Mouse (Mus musculus): Measurements from ENCODE around the gene Foxc2. TPM values are rescaled to one million over a fixed set of nuclear protein-coding genes. Genes with fewer than 3 reads are reported as not detected.

The Foxc2 gene
- polyA plus RNA-seq, 1 experiment from 2014 or later, result not detected

DNA sequence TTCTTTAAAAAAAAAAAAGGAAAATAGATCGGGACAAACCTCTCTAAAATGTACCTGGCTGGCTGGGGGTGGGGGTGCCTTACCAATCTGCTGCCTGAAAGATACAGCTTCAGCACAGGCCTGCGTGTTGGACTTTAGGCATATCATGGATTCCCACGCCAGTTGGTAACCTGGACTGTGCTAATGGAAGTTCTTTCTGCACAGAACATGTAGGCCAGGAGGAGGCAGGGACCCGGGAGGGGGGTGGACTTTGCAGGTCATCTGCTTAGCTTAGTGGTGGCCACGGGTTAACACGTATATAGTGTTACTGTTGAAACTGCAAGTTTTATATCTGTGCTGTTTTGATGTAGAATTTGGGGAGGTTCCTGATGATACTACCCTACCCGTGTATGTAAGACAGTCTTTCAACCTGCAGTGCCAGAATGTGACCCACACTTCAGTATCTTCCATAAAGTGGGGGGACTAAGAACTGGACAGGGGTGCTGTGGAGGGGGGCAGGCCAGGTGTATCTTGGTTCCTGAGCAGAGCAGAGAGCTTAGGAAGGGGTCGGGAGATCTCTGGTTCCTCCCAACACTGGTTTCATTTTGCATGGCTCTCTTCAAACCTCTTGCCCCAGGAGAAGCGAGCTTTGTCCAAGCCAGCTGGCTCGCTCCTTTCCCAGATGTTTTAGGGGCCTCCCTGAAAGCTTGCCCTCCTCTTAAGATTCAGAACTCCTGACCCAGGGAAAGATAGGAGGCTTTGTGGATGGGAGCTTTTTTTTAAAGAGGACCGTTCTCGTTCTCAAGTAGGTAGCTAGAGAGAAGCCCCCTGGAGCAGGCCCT, 3.9 kb downstream of the Foxc2 start:
- no peak overlapping the region for H3K27ac ChIP-seq
- 50% methylated on average over 12 of the region's 12 CpGs for WGBS (ENCODE audit: missing documents)

DNA sequence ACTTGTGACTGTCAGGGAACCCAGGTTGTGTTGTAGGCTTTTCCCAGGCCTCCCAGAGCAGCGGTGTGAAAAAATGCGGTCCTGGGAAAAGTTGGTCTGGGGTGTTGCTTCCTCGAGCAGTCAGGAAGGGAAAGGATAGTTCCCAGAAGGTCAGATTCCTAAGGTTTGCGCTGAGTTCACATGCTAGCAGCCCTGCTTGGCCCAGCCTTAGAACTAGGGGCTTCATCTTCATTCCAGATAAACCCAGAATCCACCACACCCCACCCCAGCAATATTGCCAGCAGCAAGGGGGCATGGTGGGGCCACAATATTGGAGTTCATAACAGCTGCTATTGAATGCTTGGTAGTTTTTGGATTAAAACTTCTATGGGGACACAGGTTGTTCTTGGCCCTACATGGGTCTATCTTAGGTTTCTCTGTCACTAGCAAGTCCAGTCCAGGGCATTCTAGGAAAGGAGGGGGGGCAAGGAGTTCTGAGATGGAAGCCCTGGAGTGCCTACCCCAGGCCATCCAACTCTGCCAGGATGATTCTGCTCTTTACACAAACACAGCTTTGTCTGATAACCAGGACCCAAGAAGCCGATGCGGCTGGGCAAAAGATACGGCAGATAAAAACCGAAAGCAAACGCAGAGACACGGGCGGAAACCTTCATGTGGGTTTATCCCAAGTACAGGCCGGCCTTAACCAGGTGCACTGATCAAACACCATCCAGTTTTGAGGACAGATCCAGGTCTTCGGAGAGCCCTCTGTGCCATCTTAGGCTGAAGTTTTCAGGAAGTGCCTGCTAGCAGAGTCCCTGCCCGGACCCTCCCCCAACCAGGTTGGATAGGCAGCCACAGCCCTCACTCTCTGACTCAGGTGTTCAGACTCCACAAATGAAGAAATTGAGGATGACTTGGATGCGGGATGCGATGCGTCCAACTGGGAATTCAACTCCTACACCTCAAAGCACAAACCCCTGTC, 4.8 kb downstream of the Foxc2 start:
- no peaks in the 10 kb centered on the region for H3K79me2 ChIP-seq (ENCODE audit: inconsistent target)
- 28% methylated on average over 17 of the region's 17 CpGs for WGBS (ENCODE audit: missing documents)

More for the DNA sequence above, 3.9 kb downstream of the Foxc2 start:
- no peaks in the 10 kb centered on the region for H3K79me2 ChIP-seq (ENCODE audit: inconsistent target)
- no peak overlapping the region for H3K4me3 ChIP-seq (ENCODE audit: inconsistent target)
- H3K36me3 ChIP-seq (ENCODE audit: inconsistent target), result no peaks in the 10 kb centered on the region

DNA sequence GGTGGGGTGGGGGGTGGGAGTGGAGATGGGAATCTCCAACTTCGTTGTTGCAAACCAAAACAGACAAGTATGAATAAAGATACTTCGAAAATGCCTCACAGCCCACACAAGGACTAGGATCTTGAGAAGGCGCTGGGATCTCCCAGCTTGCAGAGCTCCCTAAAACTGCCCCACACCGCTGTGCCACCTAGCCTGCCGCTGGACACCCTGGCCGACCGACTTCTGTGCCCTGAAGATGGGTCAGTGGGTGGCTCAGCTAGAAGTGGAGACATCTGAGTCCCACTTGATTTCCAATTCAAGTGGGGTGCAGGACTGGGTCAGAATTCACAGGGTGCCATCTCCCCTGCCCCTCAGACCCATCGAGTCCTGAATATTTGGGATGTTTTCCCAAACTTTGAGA, 5.7 kb downstream of the Foxc2 start:
- H3K4me3 ChIP-seq (ENCODE audit: inconsistent target), result no peak overlapping the region
- H3K27ac ChIP-seq, result no peak overlapping the region
- H3K36me3 ChIP-seq (ENCODE audit: inconsistent target), result no peaks in the 10 kb centered on the region
- H3K79me2 ChIP-seq (ENCODE audit: inconsistent target), result no peaks in the 10 kb centered on the region
- 53% methylated on average over 8 of the region's 8 CpGs for whole genome bisulfite sequencing (ENCODE audit: missing documents)

More for the DNA sequence above, 4.8 kb downstream of the Foxc2 start:
- Histone ChIP-seq H3K27ac (no peak overlapping the region), H3K4me3 (ENCODE audit: inconsistent target) (no peak overlapping the region), H3K36me3 (ENCODE audit: inconsistent target) (no peaks in the 10 kb centered on the region)

DNA sequence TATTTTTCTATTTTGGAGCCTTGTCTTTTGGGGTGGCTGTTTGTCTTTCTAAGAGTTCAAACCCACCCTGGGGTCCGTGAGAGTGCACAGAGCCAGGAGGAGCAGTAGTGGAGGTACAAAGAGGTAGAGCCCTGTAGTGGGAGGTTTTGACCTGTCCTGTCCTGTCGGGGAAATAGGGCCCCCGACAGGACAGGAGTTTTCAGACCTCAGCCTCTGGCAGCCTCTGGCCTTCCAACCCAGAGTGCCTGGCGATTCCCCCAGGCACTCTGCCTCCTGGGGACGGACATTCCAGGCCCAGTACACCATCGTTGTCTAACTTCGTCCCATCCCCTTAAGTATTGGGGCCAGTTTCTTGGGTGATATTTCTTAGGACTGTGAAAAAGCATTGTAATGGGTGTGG, 6.4 kb downstream of the Foxc2 start:
- 71% methylated on average over 7 of the region's 7 CpGs for WGBS (ENCODE audit: missing documents)
- H3K36me3 ChIP-seq (ENCODE audit: inconsistent target), result no peaks in the 10 kb centered on the region
- no peak overlapping the region for H3K4me3 ChIP-seq (ENCODE audit: inconsistent target)
- no peak overlapping the region for H3K27ac ChIP-seq
- no peaks in the 10 kb centered on the region for H3K79me2 ChIP-seq (ENCODE audit: inconsistent target)

DNA sequence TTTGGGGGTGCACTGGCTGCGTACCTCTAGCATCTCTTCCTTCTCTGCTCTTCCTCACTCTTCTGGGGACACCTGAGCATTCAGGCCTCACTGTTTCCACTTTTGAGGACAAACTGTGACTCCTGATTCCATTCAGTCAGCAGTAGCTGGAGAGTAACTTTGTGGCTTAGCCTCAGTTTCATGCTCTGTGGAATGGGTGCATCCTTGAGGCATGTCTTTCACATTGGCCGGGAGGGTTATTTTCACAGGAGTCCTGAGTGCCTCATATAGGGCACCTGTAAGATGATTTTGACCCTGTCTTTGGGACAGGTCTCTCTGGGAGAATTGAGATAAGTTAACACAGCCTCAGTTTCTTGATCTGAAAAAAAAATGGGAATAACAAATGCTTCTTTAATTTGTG, 7.1 kb downstream of the Foxc2 start:
- Histone ChIP-seq H3K36me3 (ENCODE audit: inconsistent target) (no peaks in the 10 kb centered on the region), H3K79me2 (ENCODE audit: inconsistent target) (no peaks in the 10 kb centered on the region), H3K27ac (no peak overlapping the region), H3K4me3 (ENCODE audit: inconsistent target) (no peak overlapping the region)
- 100% methylated on average over 2 of the region's 2 CpGs for WGBS (ENCODE audit: missing documents)

DNA sequence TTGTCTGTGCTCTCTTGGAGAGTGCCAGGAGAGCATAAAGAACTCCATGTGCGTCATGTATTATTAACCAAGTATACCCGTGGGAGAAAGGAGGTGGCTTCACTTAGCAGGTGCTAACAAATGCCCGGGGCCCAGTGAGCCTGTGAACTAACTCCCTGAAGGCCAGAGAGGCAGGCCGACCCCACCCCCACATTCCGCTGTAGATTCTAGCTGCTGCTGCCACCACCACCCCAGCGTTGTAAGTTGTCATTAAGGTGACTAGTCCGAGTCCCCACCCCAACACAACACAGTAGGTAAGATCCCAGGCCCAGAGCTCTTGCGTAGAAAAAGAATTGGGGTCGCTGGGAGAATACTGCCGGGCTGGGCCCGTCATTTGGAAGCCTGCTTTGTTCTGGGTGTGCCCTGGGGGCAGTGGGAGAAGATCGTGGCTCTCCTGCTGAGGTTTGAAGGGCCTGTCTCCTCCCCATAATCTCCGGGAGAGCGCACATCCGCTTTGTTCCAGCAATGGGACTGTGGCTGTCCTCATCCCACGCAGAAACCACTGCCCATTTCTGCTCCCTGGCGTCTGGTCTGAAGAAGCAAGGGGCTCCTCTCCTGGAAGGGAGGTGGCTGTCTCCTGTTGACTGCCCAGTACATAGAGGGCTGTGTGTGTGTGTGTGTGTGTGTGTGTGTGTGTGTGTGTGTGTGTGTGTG, 8.7 kb downstream of the Foxc2 start:
- WGBS (ENCODE audit: missing documents), result 15% methylated on average over 17 of the region's 17 CpGs
- Histone ChIP-seq H3K4me3 (ENCODE audit: inconsistent target) (no peak overlapping the region), H3K27ac (no peak overlapping the region), H3K36me3 (ENCODE audit: inconsistent target) (no peaks in the 10 kb centered on the region), H3K79me2 (ENCODE audit: inconsistent target) (no peaks in the 10 kb centered on the region)

DNA sequence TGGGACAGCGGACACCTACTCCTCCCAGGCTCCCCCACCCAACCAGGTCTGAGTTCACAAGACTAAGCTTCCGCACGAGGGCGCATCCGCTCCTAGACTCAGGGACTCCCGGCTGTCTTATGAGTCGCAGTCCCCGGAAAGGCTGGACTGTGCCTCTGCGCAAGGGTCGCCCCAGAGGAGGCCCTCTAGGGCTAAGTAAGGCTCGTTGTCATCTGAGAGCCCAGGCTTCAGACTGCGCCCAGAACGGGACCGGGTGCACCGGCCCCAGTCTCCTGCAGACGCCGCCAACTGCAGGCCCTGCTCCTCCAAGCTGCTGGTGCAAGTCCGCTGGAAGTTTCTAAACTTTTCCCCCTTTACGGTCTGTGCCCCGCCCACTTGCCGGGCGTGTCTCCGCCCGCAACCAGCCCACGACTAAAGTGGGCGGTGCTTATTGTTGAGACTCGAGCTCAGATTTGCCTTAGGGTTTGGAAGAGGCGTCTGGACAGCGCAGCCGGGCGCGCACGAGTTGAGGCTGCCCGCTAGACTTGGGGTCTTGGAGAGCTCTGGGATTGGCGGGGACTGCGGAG, 9.4 kb downstream of the Foxc2 start:
- 6% methylated on average over 35 of the region's 36 CpGs for WGBS (ENCODE audit: missing documents)
- Histone ChIP-seq H3K4me3 (ENCODE audit: inconsistent target) (no peak overlapping the region), H3K27ac (no peak overlapping the region), H3K36me3 (ENCODE audit: inconsistent target) (no peaks in the 10 kb centered on the region), H3K79me2 (ENCODE audit: inconsistent target) (no peaks in the 10 kb centered on the region)

DNA sequence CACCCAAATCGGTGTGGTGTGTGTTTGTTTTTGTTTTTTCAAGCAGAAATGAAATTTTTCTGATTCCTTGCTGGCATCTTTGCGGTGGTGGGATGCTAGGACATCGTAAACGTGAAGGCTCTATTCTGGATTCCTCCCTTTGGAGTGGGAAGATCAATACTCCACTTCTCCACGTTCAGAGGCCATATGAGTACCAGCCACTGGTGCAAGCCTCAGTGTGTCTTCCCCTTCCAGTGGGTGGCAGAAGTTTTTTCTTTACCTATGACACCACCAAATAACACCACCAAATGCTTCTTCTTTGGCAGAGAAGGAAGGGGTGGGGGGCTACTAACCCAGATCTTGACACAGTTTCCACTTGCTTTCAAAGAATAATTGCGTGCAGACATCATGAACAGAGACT, 10.2 kb downstream of the Foxc2 start:
- H3K4me3 ChIP-seq (ENCODE audit: inconsistent target), result no peak overlapping the region
- H3K27ac ChIP-seq, result no peak overlapping the region
- whole genome bisulfite sequencing (ENCODE audit: missing documents), result 20% methylated on average over 6 of the region's 6 CpGs
- no peaks in the 10 kb centered on the region for H3K36me3 ChIP-seq (ENCODE audit: inconsistent target)
- no peaks in the 10 kb centered on the region for H3K79me2 ChIP-seq (ENCODE audit: inconsistent target)

DNA sequence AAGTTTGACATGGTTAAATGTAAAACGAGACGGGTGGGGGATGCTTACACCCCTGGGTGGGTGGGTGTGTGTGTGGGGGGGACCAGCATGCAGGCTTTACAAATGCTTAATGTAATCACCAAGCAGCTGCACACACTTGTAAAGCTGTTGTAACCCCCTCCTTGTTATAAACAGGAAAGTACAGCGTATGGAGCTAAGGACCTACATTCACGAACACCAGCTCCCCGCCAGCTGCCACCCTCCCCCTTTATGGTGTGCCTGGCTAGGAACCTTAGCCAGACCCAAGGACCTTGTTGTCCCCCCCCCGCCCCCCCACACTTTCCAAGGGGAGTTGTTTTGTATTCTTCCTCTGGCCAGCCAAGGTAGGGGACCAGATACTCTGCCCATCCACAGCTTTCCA, 10.7 kb downstream of the Foxc2 start:
- no peaks in the 10 kb centered on the region for H3K79me2 ChIP-seq (ENCODE audit: inconsistent target)
- 28% methylated on average over 5 of the region's 6 CpGs for WGBS (ENCODE audit: missing documents)
- H3K27ac ChIP-seq, result no peak overlapping the region
- no peaks in the 10 kb centered on the region for H3K36me3 ChIP-seq (ENCODE audit: inconsistent target)
- H3K4me3 ChIP-seq (ENCODE audit: inconsistent target), result no peak overlapping the region

DNA sequence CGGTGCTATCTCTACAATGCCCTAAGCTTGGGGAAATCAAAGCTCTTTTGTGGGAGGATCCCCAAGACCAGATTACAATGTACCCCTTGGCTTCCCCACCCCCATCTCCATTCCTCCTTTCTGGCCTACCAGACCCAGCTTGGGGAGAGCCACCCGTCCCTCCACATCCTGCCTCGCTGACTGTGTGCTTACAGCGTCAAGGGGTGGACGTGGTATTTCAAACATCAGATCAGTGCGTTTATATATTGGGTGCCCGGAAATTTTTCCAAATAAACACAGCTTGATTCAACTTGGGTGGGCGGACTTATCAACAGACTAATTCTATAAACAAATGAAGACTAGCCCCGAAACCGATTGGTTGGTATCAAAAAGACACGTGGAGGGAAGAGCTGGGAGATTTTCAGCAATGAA, 11.3 kb downstream of the Foxc2 start:
- 13% methylated on average over 11 of the region's 11 CpGs for WGBS (ENCODE audit: missing documents)
- Histone ChIP-seq H3K4me3 (ENCODE audit: inconsistent target) (no peak overlapping the region), H3K27ac (no peak overlapping the region), H3K79me2 (ENCODE audit: inconsistent target) (no peaks in the 10 kb centered on the region), H3K36me3 (ENCODE audit: inconsistent target) (no peaks in the 10 kb centered on the region)

DNA sequence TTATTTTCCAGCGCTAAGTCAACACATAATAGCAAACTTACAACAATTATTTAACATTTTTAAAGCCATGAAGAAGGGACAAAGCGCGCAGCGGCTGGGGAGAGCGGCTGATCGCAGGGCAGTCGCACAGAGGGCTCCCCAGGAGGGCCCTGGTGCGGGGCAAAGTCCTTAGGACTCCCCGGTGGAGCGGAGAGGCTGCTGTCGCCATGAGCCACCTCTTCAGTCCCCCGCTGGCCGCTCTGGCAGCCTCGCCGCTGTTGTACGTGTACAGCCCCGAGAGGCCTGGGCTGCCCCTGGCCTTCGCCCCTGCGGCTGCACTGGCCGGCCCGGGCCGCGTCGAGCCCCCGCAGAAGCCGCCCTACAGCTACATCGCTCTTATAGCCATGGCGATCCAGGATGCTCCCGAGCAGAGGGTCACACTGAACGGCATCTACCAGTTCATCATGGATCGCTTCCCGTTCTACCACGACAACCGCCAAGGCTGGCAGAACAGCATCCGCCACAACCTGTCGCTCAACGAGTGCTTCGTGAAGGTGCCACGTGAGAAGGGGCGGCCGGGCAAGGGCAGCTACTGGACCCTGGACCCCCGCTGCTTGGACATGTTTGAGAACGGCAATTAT, 11.9 kb downstream of the Foxc2 start, which contains the start of gene Foxl1:
Foxl1 (plus strand) TSS at position 185 of the 620 bp plus-strand sequence.
- H3K36me3 ChIP-seq (ENCODE audit: inconsistent target), result no peaks in the 10 kb centered on the region
- WGBS (ENCODE audit: missing documents), result 7% methylated on average over 43 of the region's 43 CpGs
- no peak within 1 kb of the TSS for H3K4me3 ChIP-seq (ENCODE audit: inconsistent target)
- H3K27ac ChIP-seq, result no peak within 1 kb of the TSS
- H3K79me2 ChIP-seq (ENCODE audit: inconsistent target), result no peaks in the 10 kb centered on the region

DNA sequence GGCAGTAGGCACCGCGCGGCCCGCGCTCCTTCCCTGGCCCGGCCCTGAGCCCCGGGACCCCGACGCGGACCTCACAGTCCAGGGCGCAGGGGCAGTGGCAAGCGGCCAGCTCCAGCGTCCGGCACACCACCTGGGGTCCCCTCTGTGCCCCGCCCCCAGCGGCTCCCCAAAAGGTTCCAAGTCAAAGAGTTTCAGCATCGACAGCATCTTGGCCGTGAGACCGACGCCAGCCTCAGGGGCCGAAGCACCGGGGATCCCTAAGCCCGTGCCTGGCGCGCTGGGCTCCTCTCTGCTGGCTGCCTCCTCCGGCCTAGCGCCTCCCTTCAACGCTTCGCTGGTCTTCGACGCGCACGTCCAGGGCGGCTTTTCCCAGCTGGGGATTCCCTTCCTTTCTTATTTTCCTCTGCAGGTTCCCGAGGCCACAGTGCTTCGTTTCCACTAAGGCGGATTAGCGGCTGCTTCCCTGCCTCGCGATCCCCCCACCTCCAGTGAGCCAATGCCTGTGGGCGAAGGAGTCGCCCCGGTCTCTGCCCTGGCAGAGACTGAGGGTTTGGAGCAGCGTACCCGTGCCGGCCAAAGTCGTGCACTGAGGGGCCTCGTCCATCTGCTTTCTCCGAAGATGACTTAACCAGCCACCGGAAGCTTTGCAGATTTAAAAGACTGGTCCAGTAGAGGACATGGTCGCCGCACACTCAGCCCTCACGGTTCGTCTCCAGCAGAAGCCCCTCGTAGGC, 12.7 kb downstream of the Foxc2 start:
- WGBS (ENCODE audit: missing documents), result 7% methylated on average over 54 of the region's 55 CpGs
- Histone ChIP-seq H3K27ac (no peak overlapping the region), H3K36me3 (ENCODE audit: inconsistent target) (no peaks in the 10 kb centered on the region), H3K79me2 (ENCODE audit: inconsistent target) (no peaks in the 10 kb centered on the region), H3K4me3 (ENCODE audit: inconsistent target) (no peak overlapping the region)

DNA sequence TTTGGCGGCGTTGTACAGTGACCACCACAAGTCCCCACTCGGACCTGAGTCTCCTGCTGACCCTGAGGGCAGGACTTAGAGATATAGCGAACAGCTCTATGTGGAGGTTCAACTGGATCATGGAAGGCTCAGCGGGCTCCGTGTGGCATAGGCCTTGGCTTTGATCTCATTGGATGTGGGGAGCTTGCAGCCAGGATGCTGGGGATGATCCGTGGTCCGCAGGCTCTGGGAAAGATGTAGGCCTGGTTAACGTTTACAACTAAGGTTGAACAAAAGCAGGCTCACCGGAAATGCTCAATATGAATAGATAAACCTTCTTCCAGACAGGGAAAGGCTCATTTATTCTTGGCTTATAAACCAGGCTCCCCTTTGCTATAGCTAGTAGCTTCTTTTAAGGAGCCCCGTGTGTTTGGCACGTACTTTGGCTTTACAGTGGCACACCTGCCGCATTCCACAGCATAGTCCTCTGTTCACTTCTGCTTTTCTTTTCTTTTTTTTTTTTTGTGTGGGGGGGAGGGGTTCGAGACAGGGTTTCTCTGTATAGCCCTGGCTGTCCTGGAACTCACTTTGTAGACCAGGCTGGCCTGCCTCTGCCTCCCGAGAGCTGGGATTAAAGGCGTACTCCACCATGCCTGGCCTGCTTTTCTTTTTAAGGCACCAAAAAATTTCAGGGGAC, 13.4 kb downstream of the Foxc2 start:
- Histone ChIP-seq H3K27ac (no peak overlapping the region), H3K4me3 (ENCODE audit: inconsistent target) (no peak overlapping the region), H3K36me3 (ENCODE audit: inconsistent target) (no peaks in the 10 kb centered on the region), H3K79me2 (ENCODE audit: inconsistent target) (no peaks in the 10 kb centered on the region)
- WGBS (ENCODE audit: missing documents), result 28% methylated on average over 15 of the region's 16 CpGs
